Mouse (Mus musculus): Measurements from ENCODE around the gene Ugt1a1. TPM values are rescaled to one million over a fixed set of nuclear protein-coding genes. Genes with fewer than 3 reads are reported as not detected.
A peak's percentile ranks its signal among the peaks of the same experiment; 100 is the strongest.
"Not testable (repeated sequence)": the region's sequence is repeated elsewhere in the genome, so short reads cannot be mapped to it uniquely, and the experiment has no call there.

The Ugt1a1 gene
- not detected for polyA plus RNA-seq (2017; shearing (Covaris generic))

DNA sequence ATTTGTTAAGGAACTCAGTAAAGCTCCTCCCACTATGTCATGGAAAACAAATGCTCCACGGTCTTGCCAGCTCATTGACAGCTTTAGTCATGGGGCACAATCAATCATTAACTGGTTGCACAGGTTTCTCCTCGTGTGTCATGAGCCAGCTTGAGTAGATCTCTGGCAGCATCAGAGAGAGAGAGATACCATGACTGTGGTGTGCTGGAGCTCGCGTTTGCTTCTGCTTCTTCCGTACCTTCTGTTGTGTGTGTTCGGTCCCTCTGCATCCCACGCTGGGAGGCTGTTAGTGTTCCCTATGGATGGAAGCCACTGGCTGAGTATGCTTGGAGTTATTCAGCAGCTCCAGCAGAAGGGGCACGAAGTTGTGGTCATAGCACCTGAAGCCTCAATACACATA, at the start of gene Ugt1a1:
Gene Ugt1a1 (plus strand): TSS at position 148 of the 400 bp plus-strand sequence.
- no peak for ATAC-seq

DNA sequence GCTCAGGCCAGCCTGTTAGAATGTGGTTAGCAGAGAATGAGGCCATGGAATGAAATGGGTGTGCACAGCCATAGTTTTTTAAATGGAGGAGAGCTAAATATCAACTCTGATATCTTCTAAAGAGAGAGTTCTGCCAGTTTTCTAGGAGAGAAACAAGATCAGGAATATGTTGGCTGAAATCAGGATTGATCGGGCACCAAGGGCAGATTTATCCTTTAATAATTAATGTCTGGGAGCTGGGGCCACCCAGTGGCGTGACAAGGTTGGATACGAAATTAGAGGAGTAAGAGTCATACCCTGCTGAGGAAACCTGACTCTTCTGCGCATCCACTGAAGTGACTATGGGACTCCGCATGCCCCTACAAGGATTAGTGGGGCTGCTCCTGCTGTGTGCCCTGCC, 46.0 kb upstream of the Ugt1a1 start, which contains the start of gene Ugt1a5:
Gene Ugt1a5 (plus strand): TSS at position 302 of the 400 bp plus-strand sequence.
- ATAC-seq = no peak

DNA sequence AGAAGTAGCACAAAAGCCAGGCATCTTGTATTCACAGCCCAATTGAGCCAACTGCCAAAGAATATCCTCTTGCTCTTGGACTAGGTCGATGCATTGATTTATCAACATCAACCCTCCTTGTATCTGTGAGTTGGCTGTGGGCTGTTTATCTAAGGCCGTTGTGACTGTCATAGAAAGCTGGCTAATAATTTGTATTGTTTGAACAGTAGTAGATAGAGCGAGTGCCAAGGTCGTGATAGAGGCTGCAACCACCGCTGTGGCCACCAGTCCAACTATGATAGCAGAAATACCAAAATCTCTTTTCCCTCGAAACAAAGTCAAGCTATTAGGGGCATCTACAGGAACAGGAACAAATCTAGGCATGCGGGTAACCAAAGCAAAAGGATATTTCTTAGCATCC, 39.6 kb upstream of the Ugt1a1 start:
- ATAC-seq = not testable (repeated sequence)

DNA sequence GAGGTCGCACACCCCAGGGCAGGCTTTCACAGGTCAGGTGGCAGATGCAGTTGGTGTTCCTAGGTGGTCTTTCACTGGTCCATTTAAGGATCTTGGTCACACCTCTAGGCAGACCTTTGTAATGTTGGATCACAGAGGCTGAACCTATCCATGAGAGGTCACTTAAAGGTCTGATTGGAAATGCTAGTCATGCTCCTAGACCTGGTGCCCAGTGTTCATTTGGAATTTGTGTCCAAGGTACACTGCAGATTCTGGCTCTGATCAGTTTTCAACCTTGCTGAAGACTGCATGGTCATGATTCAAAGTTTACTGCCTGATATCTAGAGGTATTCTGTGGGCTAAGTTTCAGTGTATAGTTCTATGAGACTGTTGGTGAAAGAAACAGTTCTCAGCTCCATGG, 32.1 kb upstream of the Ugt1a1 start:
- ATAC-seq = no peak

DNA sequence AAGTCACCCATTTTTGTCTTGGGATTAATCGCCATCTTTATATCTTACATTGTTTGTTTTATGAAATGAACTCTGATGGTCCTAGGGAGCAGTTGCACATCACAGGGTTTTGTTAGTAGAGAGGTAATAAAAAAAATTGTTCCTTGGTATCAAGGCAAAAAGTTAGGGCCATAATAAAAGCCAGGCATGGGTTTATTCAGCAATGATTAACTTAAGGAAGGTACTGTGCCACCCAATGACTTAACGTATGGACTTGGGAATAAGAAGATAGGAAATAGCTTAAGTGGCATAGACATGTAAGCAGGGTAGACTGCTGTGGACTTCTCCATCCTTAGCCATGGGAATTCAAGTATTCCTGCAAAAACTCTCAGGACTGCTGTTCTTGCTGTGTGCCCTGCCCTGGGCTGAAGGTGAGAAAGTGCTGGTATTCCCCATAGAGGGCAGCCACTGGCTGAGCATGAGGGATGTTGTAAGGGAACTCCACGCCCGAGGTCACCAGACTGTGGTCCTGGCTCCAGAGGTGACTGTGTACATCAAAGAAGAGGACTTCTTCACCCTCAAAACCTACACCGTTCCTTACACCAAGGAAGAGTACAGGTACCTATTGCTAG, 25.3 kb upstream of the Ugt1a1 start:
- ATAC-seq = no peak

DNA sequence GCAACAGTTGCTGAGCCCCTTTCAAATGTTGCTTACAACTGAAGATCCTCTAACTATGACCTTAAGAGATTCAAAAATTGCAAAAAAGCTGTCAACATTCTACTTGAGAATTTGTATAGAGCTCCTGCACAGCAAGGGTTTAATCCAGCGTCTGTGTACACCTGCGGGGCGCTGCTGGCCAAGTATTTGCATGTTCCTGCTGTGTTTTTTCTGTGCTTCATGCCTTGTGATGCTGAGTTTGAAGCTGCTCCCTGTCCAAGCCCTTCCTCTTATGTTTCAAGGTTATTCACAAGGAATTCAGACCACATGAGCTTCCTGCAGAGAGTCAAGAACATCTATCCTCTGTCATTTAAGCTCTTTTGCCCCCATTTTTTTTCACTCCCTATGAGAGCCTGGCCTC, 19.6 kb upstream of the Ugt1a1 start:
- ATAC-seq = no peak

DNA sequence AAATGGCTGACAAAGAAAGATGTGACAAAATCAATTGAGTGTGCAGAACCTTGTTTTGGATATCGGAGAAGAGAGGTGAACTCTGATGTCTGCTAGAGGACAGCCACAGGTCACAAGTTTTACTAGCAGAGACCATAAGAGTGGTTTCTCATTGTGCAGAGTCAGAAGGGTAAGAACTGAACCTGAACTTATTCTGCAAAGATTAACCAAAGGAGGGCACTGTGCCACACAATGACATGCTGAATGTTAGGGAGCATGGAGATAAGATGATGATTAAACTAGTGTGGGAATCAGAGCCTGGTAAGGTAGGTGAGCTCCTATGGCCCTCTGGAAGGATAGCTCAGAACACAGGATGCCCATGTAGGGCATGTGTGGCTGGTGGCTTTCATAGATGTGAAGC, 16.1 kb upstream of the Ugt1a1 start:
- no peak for ATAC-seq

DNA sequence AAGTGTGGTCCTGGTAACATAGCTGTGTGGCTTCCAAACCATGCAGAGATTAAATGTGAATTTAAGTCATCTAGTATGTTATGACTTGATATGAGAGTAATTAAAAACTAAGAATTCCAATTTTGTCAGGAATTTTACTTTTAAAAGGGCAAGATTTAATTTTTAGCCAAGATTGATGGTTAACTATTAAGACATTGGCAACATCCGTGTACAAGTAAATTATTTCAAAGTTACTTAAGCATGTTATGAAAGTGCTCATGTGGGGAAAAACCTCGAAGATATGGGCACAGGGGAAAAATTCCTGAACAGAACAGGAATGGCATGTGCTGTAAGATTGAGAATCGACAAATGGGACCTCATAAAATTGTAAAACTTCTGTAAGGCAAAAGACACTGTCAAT, 14.3 kb upstream of the Ugt1a1 start:
- ATAC-seq = no peak

DNA sequence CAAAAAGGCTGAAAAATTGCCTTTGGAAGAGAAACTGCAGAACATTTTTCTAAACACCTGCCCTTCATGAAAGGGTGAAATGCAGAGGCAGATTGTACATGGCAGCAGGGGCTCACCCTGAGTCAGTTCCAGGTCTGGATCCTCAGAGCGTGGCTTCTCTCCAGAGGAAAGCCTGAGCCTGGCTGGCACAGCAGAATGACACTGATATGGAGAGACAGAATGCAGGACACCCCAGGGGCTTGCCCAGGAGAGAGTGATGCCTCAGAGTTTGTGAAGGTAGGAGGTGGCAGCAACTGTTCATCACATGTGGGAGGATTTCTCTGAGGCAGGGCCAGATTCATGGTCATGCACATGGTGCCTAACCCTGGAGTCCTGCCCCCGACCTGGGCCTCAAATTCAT, 11.8 kb upstream of the Ugt1a1 start:
- no peak for ATAC-seq

DNA sequence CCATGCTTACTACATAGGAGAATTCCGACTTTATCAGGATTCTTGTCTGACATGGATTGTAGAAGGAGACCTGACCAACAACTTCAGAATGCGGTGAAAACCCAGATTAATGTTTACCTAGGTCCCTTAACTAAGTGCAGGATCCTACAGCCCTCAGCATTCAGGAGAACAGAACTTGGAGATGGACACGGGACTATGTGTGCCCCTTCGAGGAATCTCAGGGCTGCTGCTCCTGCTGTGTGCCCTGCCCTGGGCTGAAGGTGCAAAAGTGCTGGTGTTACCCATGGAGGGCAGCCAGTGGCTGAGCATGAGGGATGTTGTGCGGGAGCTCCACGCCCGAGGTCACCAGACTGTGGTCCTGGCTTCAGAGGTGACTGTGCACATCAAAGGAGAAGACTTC, 11.3 kb upstream of the Ugt1a1 start, which contains the start of gene Ugt1a2:
Gene Ugt1a2 (plus strand): TSS at position 146 of the 400 bp plus-strand sequence.
- no peak for ATAC-seq

DNA sequence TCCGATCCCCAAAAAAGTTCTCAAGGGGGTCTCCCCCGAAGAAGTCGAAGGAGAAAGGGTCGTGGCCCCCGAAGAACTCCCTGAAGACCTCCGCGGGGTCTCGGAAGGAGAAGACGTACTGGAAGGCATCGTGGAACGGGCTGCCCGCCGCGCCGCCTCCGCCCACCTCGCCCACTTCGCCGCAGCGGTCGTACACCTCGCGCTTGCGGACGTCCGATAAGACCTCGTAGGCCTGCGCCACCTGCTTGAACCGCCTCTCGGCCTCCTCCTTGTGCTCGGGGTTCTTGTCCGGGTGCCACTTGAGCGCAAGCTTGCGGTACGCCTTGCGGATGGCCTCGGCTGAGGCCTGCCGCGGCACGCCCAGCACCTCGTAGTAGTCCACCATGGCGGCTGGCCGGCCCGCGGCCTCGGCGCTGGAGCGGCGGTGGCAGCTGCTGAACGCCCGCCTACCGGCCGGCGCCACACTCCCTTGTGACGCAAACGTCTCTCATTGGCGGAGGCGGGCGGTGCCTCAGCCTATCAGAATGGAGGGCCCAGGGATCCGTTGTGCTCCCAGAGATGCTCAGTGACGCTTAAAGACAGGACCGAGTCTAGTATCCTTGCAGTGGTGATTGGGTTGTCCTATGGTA, 6.4 kb upstream of the Ugt1a1 start, which contains the start of gene Dnajb3:
Gene Dnajb3 (minus strand): TSS at position 489 of the 629 bp plus-strand sequence.
- ATAC-seq = peak; percentile 65

DNA sequence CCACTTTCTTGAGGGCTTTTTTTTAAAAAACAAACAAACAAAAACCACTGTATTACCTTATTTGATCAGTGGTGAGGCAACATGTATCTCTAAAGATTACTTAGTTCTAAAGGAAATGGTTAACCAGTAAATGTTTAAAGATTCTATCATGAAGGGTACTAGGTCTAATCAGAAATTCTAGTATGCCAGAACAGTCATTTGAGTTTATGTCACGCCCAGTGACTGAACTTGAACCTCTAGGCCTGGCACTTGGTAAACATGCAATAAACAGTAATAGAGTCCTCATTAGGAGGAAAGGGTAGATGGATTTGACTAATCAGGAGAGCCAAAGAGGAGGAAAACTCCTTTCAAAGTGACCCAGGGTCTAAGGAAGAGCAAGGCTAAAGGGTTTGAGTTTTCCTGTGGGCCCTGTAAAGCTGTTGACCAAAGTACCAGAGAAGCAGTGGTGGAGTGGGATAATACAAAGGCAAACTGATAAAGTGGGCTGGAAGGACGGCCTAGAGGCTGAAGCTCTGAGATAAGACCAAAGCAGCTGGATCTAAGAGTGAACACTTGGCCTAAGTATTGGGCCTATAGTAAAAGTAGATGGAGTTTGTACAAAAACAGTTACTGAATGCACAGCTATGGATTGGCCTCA, 4.8 kb upstream of the Ugt1a1 start:
- ATAC-seq = no peak

DNA sequence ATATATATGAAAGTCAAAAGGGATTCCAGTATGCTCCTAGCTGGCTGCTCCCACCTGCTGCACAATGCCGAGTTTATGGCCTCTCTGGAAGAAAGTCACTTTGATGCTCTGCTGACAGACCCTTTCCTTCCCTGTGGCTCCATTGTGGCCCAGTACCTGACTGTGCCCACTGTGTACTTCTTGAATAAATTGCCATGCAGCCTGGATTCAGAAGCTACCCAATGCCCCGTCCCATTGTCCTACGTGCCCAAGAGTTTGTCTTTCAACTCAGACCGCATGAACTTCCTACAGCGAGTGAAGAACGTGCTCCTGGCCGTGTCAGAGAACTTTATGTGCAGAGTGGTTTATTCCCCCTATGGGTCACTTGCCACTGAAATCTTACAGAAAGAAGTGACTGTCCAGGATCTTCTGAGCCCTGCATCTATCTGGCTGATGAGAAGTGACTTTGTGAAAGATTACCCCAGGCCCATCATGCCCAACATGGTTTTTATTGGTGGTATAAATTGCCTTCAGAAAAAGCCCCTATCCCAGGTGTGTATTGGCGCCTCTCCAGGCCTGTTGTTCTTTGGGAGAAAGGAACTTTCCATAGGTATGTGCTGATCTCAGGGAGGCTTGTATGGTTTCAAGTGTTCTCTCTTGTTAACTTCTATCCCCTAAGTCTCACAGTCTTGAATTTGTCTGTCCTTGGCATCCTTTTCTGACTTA, 734 bp downstream of the Ugt1a1 start:
- ATAC-seq = no peak

DNA sequence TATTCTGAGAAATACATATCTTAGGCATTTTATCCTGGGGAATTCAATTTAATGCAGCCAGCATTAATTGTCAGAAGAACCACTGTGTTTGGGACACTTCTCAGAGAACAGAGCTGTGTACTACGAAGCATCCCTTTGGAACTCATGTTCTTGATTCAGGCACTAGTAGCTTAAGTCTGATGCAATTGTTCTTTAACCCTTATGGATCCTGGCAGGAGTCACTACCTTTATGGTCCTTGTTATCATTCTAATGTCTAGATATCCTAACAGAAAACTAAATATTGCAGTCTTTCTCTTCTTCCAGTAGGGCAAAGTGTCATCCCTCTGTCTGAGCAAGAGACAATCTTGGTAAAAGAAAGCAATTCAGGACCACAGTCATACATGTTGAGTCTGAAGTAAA, 1.3 kb downstream of the Ugt1a1 start:
- ATAC-seq = no peak

DNA sequence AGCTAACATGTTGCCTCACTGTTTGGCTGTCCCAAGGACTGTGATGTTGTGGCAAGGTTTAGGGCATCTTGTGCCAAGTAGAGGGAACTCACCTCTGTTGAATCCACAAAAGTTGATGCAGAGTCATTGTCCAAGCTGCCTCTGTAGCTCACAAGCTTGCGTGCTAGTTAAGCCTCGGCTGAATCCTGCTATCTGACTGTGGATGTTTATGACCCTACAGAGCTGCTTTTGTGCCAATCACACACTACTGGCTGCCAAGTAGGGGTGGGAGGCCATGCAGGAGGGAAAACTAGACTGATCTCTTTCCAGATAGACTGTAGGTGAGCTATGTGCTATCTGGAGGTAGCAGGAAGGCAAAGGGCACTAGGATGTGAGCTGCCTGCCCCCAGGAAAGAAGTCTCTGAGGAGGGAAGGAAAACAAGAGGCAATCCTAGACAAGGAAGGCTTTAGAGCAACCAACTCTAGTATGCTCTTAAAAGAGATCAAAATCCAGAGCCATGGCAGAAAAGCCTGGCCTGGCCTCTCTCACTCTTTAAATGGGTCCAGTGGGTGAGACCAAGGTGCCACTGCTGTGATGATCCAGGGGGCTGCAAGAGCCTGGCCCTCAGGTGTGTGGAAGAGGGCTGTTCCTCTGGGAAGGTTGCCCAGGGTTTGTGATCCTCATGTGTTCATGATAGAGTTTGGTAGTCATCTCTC, 2.2 kb downstream of the Ugt1a1 start:
- ATAC-seq = no peak

DNA sequence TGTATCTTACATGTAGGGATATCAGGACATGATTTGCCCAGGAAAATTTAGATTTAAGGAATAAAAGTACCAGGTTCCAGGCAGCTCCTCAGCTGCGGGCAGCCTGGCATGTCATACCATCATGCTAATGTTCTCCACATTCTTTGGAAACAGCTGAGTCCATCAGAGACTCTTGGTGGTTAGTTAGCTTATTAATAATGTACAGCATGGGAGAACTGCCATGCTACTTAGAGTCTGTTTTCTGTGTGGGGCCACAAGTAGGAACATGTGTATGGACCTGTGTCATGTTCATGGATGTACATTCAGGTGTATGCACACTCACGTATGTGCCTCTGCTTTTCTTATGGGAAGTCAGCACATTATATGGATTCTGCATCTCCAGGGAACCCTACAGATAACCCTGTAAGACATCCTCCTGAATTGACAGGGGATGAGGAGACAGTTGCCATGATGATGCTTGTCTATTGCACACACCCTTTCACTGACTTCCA, 2.7 kb downstream of the Ugt1a1 start:
- no peak for ATAC-seq

DNA sequence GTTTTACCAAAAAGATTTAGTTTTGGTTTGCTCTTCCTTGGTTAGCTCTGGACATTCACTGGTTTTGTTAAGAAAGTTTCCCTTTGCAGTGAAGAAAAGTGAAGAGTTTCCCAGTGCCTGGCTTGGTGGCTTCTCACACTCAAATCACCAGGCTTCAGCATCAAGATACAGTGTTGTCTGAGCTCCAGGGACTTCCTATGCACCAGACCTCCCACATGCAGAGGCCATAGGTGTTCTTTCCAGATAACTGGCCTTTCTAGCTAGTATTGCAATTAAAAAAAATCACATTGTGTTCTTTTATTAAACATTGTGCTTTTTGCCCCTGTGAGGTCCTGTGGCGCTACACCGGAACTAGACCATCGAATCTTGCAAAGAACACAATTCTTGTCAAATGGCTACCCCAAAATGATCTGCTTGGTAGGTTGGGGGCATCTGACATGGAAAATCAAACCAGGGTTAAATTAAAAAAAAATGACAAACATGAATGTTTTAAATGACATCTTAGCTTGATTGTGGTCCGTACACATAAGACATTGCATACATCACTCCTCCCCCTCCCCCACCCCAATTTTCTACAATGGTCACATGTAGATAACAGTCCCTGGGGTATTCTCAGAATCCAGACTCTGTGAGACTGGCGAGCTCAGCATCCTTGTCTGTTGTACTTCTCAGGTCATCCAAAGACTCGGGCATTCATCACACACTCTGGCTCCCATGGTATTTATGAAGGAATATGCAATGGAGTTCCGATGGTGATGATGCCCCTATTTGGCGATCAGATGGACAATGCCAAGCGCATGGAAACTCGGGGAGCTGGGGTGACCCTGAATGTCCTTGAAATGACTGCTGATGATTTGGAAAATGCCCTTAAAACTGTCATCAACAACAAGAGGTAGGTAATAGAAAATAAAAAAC, 4.0 kb downstream of the Ugt1a1 start:
- ATAC-seq = no peak

DNA sequence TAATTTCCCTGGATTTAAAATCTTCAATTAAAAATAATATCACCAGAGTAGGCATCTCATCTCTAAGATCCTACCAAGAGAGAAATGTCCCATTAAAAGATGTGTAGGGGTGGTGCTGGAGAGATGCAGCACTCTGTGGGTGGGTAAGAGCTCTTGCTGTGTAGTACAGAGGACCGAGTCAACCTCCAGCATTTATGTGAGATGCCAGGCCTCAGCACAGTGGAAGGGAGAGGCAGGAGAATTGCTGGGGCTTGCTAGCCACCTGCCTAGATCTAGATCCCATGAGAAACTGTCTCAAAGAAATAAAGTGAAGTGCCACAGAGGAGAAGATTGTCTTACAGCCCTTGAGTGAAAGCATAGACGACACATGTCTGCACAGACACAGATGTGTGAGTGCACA, 4.8 kb downstream of the Ugt1a1 start:
- no peak for ATAC-seq

DNA sequence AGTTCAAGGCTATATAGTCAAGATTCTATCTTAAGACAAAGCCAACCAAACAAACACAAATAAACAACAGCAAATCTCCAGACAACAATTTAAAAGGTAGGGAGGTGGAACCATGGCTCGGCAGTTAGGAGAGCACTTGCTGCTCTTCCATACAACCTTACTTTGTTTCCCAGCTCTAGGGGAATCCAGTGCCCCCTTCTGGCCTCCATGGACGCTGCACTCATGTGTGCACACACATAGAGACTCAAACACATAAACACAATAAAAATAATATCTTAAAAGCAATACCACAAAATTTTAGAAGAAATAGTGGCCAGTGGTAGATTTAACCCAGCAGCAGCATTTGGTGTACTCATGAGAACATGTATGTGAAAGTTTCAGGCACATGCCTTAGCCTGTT, 5.4 kb downstream of the Ugt1a1 start:
- ATAC-seq = no peak

DNA sequence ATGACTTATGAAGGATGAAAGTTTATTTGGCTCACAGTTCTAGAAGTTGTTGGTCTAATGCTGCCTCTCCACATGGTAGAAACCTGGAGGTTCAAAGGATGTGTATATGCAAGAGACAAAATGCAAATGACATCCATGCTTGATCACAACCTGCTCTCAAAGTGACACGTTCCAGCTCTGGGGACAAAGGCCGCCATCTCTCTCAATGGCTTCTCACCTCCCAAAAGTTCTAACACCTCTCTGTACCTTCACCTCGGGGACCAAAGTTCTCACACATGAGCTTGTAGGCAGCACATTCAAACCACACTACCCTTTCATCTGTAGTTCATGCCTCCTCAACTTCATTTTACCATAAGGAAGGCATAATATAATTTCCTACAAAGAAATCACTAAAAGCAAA, 5.8 kb downstream of the Ugt1a1 start:
- no peak for ATAC-seq

DNA sequence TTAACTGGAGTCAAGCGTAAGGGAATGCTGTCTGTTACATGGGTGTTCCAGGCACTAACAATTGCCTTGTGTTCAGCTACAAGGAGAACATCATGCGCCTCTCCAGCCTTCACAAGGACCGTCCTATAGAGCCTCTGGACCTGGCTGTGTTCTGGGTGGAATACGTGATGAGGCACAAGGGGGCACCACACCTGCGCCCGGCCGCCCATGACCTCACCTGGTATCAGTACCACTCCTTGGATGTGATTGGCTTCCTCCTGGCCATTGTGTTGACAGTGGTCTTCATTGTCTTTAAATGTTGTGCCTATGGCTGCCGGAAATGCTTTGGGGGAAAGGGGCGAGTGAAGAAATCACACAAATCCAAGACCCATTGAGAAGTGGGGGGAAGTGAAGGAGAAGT, 6.3 kb downstream of the Ugt1a1 start:
- ATAC-seq = no peak

All from inflammation-experienced regulatory T-cells, adult 6 months (primary cell).